Mouse (Mus musculus): Measurements from ENCODE around the gene BC004004. TPM values are rescaled to one million over a fixed set of nuclear protein-coding genes. Genes with fewer than 3 reads are reported as not detected.

BC004004 gene
- polyA plus RNA-seq, 1 experiment from 2014 or later, result 123 TPM

GRCm38 (mm10) chr17:29256507-29256906 is 12.1 kb upstream of the BC004004 start:
- no peaks in the 10 kb centered on the region for H3K9me3 ChIP-seq (ENCODE audit: control insufficient read depth, low read length)
- no peak overlapping the region for H3K4me2 ChIP-seq (ENCODE audit: low read length)
- H3K36me3 ChIP-seq (ENCODE audit: control insufficient read depth, insufficient read depth, low read length), result peaks cover 15% of the 10 kb centered on the region
- no peak overlapping the region for H3K27ac ChIP-seq (ENCODE audit: low read depth, low read length)
- H3K27me3 ChIP-seq (replicated peaks; ENCODE audit: control insufficient read depth, insufficient read depth, low read length), result no peaks in the 10 kb centered on the region
- 78% methylated on average over 6 of the region's 6 CpGs for WGBS
- H3K4me3 ChIP-seq (ENCODE audit: low read length), result no peak overlapping the region
- H3K9ac ChIP-seq (ENCODE audit: low read depth, low read length), result no peak overlapping the region
- H3K4me1 ChIP-seq (ENCODE audit: control insufficient read depth, insufficient read depth, low read depth, low read length), result 0 out of 2 replicates have a peak, but pooled peaks cover 4% of the 10 kb centered on the region
- no peak for ATAC-seq

GRCm38 (mm10) chr17:29257001-29257511 is 11.5 kb upstream of the BC004004 start:
- no peak overlapping the region for H3K4me3 ChIP-seq (ENCODE audit: low read length)
- 94% methylated on average over 10 of the region's 10 CpGs for WGBS
- no peak overlapping the region for H3K4me2 ChIP-seq (ENCODE audit: low read length)
- H3K36me3 ChIP-seq (ENCODE audit: control insufficient read depth, insufficient read depth, low read length), result peaks cover 15% of the 10 kb centered on the region
- H3K27ac ChIP-seq (ENCODE audit: low read depth, low read length), result no peak overlapping the region
- H3K9me3 ChIP-seq (ENCODE audit: control insufficient read depth, low read length), result no peaks in the 10 kb centered on the region
- no peaks in the 10 kb centered on the region for H3K27me3 ChIP-seq (replicated peaks; ENCODE audit: control insufficient read depth, insufficient read depth, low read length)
- no peaks in the 10 kb centered on the region for H3K4me1 ChIP-seq (ENCODE audit: control insufficient read depth, insufficient read depth, low read depth, low read length)
- no peak overlapping the region for H3K9ac ChIP-seq (ENCODE audit: low read depth, low read length)
- ATAC-seq, result no peak

- Histone ChIP-seq H3K9ac (ENCODE audit: low read depth, low read length) (no peak overlapping the region), H3K4me1 (ENCODE audit: control insufficient read depth, insufficient read depth, low read depth, low read length) (peaks cover 9% of the 10 kb centered on the region)
- no peak for ATAC-seq
Observed at GRCm38 (mm10) chr17:29258025-29258558, 10.5 kb upstream of the BC004004 start.

GRCm38 (mm10) chr17:29258921-29259320 is 9.7 kb upstream of the BC004004 start:
- Histone ChIP-seq H3K36me3 (ENCODE audit: control insufficient read depth, insufficient read depth, low read length) (peaks cover 15% of the 10 kb centered on the region), H3K4me1 (ENCODE audit: control insufficient read depth, insufficient read depth, low read depth, low read length) (peaks cover 12% of the 10 kb centered on the region), H3K4me3 (ENCODE audit: low read length) (no peak overlapping the region), H3K9ac (ENCODE audit: low read depth, low read length) (no peak overlapping the region), H3K9me3 (ENCODE audit: control insufficient read depth, low read length) (no peaks in the 10 kb centered on the region), H3K27me3 (replicated peaks; ENCODE audit: control insufficient read depth, insufficient read depth, low read length) (no peaks in the 10 kb centered on the region), H3K27ac (ENCODE audit: low read depth, low read length) (no peak overlapping the region), H3K4me2 (ENCODE audit: low read length) (no peak overlapping the region)
- WGBS, result 92% methylated on average over 2 of the region's 2 CpGs
- ATAC-seq, result no peak

More at GRCm38 (mm10) chr17:29258025-29258558, 10.5 kb upstream of the BC004004 start:
- H3K4me2 ChIP-seq (ENCODE audit: low read length), result no peak overlapping the region
- no peaks in the 10 kb centered on the region for H3K27me3 ChIP-seq (replicated peaks; ENCODE audit: control insufficient read depth, insufficient read depth, low read length)
- H3K36me3 ChIP-seq (ENCODE audit: control insufficient read depth, insufficient read depth, low read length), result peaks cover 15% of the 10 kb centered on the region
- H3K9me3 ChIP-seq (ENCODE audit: control insufficient read depth, low read length), result no peaks in the 10 kb centered on the region
- 89% methylated on average over 10 of the region's 10 CpGs for WGBS
- no peak overlapping the region for H3K4me3 ChIP-seq (ENCODE audit: low read length)
- H3K27ac ChIP-seq (ENCODE audit: low read depth, low read length), result no peak overlapping the region; the same call in 1 of the 2 replicates

- Histone ChIP-seq H3K4me2 (ENCODE audit: low read length) (no peak overlapping the region), H3K36me3 (ENCODE audit: control insufficient read depth, insufficient read depth, low read length) (peaks cover 15% of the 10 kb centered on the region), H3K4me3 (ENCODE audit: low read length) (no peak overlapping the region), H3K9ac (ENCODE audit: low read depth, low read length) (peak overlapping the region; percentile 0; the same call in 1 of the 2 replicates), H3K9me3 (ENCODE audit: control insufficient read depth, low read length) (no peaks in the 10 kb centered on the region), H3K27ac (ENCODE audit: low read depth, low read length) (no peak overlapping the region), H3K27me3 (replicated peaks; ENCODE audit: control insufficient read depth, insufficient read depth, low read length) (no peaks in the 10 kb centered on the region), H3K4me1 (ENCODE audit: control insufficient read depth, insufficient read depth, low read depth, low read length) (peaks cover 16% of the 10 kb centered on the region)
- WGBS, result 4% methylated on average over 3 of the region's 3 CpGs
- peak; percentile 40; the same call in 1 of the 2 replicates for ATAC-seq
Observed at GRCm38 (mm10) chr17:29259489-29259888, 9.1 kb upstream of the BC004004 start.

- no peak overlapping the region for H3K4me3 ChIP-seq (ENCODE audit: low read length)
- no peaks in the 10 kb centered on the region for H3K9me3 ChIP-seq (ENCODE audit: control insufficient read depth, low read length)
- ATAC-seq, result no peak
- H3K27ac ChIP-seq (ENCODE audit: low read depth, low read length), result no peak overlapping the region
- WGBS, result 85% methylated on average over 15 of the region's 15 CpGs
- H3K4me1 ChIP-seq (ENCODE audit: control insufficient read depth, insufficient read depth, low read depth, low read length), result peaks cover 18% of the 10 kb centered on the region
- H3K36me3 ChIP-seq (ENCODE audit: control insufficient read depth, insufficient read depth, low read length), result peaks cover 15% of the 10 kb centered on the region
- no peak overlapping the region for H3K9ac ChIP-seq (ENCODE audit: low read depth, low read length)
- H3K4me2 ChIP-seq (ENCODE audit: low read length), result no peak overlapping the region
- H3K27me3 ChIP-seq (replicated peaks; ENCODE audit: control insufficient read depth, insufficient read depth, low read length), result no peaks in the 10 kb centered on the region
Observed at GRCm38 (mm10) chr17:29260501-29260900, 8.1 kb upstream of the BC004004 start.

- ATAC-seq, result no peak
- H3K9me3 ChIP-seq (ENCODE audit: control insufficient read depth, low read length), result no peaks in the 10 kb centered on the region
- H3K27me3 ChIP-seq (replicated peaks; ENCODE audit: control insufficient read depth, insufficient read depth, low read length), result no peaks in the 10 kb centered on the region
- no peak overlapping the region for H3K9ac ChIP-seq (ENCODE audit: low read depth, low read length)
- no peak overlapping the region for H3K4me2 ChIP-seq (ENCODE audit: low read length)
- peaks cover 18% of the 10 kb centered on the region for H3K4me1 ChIP-seq (ENCODE audit: control insufficient read depth, insufficient read depth, low read depth, low read length)
- 84% methylated on average over 22 of the region's 22 CpGs for WGBS
- no peak overlapping the region for H3K4me3 ChIP-seq (ENCODE audit: low read length)
- H3K36me3 ChIP-seq (ENCODE audit: control insufficient read depth, insufficient read depth, low read length), result peaks cover 15% of the 10 kb centered on the region
- no peak overlapping the region for H3K27ac ChIP-seq (ENCODE audit: low read depth, low read length)
Observed at GRCm38 (mm10) chr17:29261603-29262258, 6.9 kb upstream of the BC004004 start.

GRCm38 (mm10) chr17:29262259-29262649 is 6.3 kb upstream of the BC004004 start:
- ATAC-seq, result no peak
- WGBS, result 53% methylated on average over 2 of the region's 2 CpGs
- Histone ChIP-seq H3K27ac (ENCODE audit: low read depth, low read length) (no peak overlapping the region), H3K4me1 (ENCODE audit: control insufficient read depth, insufficient read depth, low read depth, low read length) (peaks cover 18% of the 10 kb centered on the region), H3K9ac (ENCODE audit: low read depth, low read length) (no peak overlapping the region), H3K27me3 (replicated peaks; ENCODE audit: control insufficient read depth, insufficient read depth, low read length) (no peaks in the 10 kb centered on the region), H3K4me2 (ENCODE audit: low read length) (peak overlapping the region; percentile 28; the same call in 1 of the 2 replicates), H3K36me3 (ENCODE audit: control insufficient read depth, insufficient read depth, low read length) (peaks cover 15% of the 10 kb centered on the region), H3K9me3 (ENCODE audit: control insufficient read depth, low read length) (no peaks in the 10 kb centered on the region), H3K4me3 (ENCODE audit: low read length) (no peak overlapping the region)

GRCm38 (mm10) chr17:29263417-29263816 is 5.2 kb upstream of the BC004004 start:
- Histone ChIP-seq H3K4me3 (ENCODE audit: low read length) (peak overlapping the region; percentile 86), H3K27me3 (replicated peaks; ENCODE audit: control insufficient read depth, insufficient read depth, low read length) (no peaks in the 10 kb centered on the region), H3K4me1 (ENCODE audit: control insufficient read depth, insufficient read depth, low read depth, low read length) (peaks cover 23% of the 10 kb centered on the region), H3K27ac (ENCODE audit: low read depth, low read length) (peak overlapping the region; percentile 97), H3K4me2 (ENCODE audit: low read length) (peak overlapping the region; percentile 81), H3K9me3 (ENCODE audit: control insufficient read depth, low read length) (no peaks in the 10 kb centered on the region), H3K36me3 (ENCODE audit: control insufficient read depth, insufficient read depth, low read length) (peaks cover 8% of the 10 kb centered on the region), H3K9ac (ENCODE audit: low read depth, low read length) (peak overlapping the region; percentile 82)
- 0 out of 2 replicates have a peak, but pooled peaks have one; percentile 9 for ATAC-seq
- 2% methylated on average over 14 of the region's 14 CpGs for WGBS

Data from hindbrain, embryonic 16.5 days (tissue).